Mouse (Mus musculus) adipocyte (in vitro differentiated cells): ENCODE data around the gene Fam3c.

Experiments
- DNase-seq: peaks from one replicate; pipeline ENCODE4 v3.0.0-alpha.2; 2016; ENCODE audit warnings: low spot score

The Fam3c gene

DNA sequence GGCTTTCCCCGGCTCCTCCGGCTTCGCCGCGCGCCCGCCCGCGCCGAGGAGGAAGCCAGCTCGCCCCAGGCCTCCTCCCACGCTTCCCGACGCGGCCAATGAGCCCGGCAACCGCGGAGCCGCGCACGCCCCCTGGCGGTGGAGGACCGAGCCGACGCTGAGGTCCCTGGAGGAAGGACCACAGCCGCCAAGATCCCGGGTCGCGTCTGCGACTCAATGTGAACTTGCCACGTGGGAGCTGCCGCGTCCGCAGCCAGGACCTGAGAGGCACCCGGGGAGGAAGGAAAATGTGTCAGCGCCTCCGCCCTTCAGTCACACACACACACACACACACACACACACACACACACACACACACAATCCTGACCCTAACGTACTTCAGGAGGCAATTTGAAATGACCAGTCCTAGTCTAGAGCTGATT, at the start of gene Fam3c:
Gene Fam3c (minus strand): TSS at position 158 of the 422 bp plus-strand sequence.
- DNase-seq: peak; percentile 94

DNA sequence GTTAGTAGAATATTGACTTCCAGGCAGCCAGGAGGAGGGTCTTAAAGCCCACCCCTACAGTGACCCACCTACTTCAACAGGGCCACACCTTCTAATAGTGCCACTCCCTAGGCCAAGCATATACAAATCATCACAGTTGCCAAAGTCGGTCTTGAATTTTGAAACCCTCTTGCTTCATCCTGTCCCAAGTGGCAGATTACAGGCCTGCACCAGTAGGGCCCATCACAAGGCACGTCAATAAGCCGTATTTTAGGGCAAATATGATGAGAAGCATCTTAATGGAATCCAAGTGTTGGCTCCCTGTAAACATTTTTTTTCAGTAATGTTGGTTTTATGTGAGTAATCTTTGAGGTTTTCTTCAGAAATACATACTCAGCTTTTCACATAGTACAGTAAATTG, 49.0 kb upstream of the Fam3c start:
- peak; percentile 21 for DNase-seq

DNA sequence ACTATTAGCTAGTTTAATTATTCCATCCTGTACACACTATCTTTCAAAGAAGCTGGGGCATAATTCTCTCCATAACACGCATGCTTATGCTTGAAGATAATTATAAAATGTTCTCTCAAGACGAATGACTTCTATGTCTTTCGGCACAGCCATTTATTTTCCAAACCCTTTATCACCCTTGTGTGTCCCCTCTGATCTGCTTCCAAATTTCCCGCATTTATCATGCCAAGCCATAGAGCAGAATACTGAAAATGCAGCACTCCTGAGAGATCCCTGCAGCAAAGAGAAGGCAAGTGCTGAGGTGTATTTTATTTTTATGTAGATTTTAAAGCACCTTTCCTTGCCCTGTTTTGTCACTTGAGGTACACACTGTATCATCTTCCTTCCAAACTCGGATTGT, 47.7 kb upstream of the Fam3c start:
- no peak for DNase-seq

DNA sequence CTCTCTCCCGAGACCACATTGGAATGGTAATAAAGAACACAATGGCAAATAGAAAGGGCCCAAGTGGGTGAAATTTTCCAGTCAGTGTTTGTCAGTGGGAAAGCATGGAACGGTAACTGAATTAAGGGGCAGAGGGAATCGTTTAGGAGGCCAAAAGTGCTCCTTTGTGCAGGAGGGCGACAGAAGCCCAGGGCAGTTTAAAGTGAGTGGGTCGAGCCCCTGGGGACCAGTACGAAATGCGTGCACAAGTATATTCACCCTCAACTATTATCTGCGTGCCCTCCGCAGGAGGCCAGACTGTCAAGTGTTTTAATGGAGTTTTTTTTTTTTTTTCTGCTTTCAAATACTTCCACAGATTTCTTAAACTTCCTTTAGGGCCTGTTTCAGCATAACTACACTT, 47.3 kb upstream of the Fam3c start:
- no peak for DNase-seq

DNA sequence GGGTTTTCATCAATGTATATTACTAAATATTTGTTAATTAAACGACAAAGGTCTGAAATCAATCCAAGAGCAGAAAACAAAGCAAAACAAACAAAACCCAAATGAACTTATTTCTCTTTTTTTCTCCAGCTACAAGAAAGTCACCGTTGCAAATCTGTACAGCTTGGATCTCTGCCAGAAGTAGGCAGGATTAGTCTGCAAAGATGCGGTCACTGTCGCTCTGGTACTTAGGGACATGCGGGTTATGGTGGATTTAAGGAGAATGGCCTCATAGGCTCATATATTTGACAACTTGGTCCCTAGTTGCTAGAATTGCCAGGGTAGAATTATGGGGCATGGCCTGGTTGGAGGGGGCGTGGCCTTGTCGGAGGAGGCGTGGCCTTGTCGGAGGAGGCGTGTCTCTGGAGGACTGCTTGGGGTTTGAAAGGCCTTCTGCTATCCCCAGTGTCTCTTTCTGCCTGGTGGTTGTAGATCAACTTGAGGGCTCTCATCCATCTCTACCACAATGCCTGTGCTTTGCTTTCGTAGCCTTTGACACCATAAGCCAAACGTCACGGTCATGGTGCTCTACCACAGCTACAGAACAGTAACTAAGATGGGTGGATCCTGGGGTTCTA, 46.6 kb upstream of the Fam3c start:
- no peak for DNase-seq

DNA sequence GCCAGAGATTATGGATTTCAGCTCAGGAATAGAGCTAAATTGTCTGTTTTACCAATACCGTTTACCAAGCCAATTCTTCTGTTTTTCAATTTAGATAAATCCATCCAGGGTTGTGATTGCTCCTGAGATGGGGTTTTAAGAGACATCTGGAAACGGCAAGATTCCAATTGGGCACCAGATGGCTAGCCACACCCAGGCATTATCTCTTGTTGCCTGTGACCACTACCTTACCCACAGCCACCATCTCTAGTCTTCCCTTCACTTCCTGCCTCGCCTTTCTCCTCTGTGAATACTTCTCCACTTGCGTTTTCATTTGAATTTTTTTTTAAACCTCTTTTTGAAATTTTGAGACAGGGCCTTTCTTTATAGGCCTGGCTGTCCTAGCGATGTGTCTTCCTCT, 46.0 kb upstream of the Fam3c start:
- no peak for DNase-seq

DNA sequence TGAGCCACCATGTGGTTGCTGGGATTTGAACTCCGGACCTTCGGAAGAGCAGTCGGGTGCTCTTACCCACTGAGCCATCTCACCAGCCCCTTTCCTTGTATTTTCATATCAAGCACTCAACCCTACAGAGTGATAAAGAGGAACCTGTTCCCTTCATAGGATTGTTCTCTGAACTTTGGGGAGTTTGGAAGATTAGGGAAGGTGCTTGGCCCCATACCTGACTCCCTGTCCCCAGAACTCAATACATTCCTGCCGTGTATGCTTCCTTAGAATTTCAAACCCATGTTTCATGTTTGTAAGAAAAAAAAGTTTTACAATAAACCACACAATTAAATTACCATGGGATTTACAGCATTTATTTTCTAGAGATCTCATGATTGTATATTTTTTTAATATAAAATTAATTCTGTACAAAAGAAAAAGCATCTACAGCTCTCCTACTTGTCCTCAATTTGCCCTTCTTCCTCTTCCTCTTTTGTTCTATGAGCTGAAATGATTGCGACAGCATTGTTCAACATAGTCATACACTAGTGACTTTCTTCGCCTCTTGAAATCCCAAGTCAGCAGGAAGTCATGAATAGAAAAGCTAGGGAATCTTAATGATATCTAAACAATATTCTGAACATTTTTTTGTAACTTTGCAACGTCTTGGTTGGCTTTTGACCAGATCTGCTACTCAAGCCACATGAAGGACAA, 42.2 kb upstream of the Fam3c start:
- DNase-seq: no peak

DNA sequence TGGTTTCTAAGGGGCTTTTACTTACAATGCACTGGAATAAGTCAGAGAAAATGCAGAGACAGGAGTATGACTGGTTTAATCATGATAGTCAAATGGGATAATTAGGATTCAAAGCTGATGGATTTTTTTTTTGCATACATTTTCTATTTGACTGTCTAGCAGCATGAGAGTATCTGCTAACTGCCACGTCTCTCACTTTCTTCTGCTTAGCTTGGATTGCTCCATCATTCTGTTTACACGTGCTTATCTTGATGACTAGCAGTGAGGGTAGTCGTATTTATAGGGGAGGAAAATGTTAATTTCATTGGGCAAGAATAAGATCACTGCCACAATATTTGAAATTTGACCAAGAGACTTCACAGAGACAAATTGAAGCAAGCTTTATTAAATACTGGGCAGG, 39.2 kb upstream of the Fam3c start:
- no peak for DNase-seq

DNA sequence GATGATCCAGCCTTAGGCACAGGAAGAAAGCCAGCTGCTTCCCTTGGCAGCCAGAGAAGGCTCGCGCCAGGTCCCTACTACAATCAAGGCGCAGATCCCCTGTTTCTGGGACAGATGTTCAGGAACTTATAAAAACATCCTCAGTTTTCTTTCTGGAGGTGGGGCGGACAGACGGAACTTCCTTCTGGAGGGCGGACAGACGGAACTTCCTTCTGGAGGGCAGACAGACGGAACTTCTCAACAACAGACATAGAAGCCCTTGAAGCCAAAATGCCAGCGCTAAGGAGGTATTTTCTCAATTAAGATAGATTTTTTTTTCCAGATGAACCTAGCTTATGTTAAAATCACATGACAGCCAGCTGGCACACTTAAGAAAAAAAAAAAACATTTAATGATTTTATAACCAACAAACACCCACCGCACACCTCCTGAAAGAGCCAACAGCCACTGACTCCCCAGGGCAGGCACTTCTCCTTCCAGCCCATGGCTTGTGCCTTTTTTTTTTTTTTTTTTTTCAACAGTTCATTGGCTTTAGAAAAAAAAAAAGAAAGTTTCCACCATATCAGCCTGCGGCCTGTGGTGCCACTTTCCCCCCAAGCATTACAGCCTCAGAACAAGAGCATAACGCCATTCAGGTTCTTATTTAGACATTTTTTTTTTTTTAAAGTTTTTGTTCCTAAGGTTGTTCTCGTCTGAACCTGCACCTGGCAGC, 34.8 kb upstream of the Fam3c start:
- DNase-seq: no peak

DNA sequence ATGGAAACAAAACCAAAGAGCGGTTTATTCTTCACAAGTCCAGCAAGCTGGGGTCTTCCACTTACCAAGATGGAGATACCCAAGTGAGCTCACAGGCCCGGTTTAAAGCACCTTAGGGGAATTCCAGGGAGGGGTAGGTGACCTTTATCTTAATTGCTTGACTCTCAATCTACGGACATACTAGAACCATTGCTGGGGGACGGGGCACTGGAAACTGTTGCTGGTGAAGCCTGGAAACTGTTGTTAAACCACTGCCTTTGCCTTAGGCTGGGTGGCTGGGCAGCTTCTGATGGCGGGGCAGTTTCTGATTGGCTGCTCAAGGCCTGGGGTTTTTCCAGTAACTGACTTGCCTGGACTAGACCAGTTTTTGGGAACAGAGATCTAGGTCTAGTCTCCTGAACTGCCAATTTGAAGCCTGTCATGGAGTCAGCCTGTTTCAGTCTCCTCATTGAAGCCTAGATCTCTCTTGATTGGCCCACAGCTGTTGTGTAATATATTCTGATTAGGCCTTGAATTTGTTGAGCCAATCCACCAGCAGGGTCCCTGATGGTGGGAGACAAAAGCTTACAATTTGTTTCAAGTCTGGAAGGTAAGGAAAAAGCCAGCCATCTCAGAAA, 29.3 kb upstream of the Fam3c start:
- no peak for DNase-seq

DNA sequence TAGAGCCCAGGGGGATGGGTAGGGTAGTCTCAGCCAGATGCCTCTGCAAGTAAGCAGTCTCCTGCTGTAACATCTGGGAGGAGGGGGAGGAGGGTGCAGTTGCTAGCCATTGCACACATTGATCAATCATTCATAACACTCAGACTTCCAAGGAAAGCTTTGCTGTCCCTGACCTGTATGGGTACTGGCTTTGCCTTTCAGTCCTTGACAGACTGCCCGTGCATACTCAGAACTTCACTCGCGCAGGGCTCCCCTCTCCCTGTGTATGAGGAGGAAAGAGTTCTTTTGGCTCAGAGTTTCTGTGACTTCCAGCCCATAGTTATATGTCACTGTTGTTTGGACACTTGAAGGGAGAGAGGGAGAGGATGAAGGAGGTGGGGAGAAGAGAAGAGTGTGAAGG, 24.2 kb upstream of the Fam3c start:
- DNase-seq: no peak

DNA sequence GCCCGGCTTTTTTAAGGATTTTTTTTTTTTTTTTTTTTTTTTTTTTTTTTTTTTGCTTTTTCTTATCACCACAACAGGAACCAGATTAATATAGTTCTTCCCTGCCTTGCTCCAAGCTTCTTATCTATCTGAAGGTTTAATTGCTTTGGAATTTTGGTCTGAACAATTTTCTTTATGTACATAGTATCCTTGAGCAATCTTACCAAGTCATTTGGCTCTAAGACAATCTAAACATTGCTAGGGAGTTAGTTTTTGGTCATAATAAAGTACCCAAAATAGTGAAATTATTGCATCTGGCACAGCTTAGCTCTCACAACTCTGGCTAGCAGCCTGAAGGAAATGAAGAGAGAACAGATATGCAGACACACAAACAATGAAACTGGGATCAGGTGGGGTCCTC, 23.8 kb upstream of the Fam3c start:
- DNase-seq: peak; percentile 47

DNA sequence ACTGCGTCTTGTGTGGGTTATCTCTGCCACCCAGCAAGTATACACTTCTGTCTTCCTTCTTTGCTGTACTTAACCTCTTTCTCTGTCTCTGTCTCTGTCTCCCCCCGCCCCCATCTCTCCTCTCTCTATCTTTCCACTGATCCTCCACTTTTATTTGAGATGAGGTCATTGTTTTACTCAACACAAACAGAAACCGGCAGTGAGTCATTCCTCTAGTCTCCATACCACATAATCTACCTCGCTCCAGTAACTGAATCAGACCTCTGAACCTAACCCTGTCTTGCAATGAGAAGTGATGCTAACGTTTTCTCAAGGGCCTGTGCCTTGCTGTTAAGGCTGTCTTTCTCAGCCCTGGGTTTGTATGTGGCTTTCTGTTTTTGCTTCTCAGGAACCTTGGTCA, 22.4 kb upstream of the Fam3c start:
- DNase-seq: no peak

DNA sequence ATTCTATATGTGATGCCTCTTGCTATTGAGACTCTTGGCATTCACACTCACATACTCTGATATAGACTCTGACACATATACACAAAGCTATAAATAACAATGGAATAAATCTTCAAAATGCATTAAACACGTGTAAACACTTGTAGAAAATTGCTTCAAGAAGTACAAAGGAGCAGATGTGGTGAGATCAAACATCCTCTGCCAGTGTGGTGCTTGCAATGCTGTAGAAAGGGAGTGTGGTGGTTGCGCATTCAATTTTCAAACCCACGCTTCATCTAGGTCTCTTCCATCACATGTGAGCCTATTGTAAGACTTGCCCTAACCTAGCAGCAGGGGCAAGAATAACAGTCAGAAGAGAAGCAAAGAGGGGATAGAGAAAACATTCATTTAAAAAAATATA, 18.7 kb upstream of the Fam3c start:
- DNase-seq: no peak

DNA sequence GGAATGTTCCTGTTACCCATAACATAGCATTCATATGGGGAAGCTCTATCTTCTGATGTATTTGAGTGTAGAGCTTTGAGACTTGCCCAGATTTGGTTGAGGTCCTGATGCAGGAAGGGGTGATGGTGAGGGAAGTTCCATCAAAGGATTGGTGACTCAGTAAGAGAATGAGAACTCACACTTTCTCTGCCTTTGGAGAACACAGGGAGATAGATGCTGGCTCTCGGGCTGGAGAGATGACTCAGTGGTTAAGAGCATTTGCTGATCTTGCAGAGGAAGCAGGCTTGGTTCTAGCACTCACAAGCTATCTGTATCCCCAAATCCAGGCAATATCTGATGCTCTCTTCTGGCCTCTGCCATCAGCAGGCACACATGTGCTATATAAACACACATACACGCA, 17.4 kb upstream of the Fam3c start:
- no peak for DNase-seq

DNA sequence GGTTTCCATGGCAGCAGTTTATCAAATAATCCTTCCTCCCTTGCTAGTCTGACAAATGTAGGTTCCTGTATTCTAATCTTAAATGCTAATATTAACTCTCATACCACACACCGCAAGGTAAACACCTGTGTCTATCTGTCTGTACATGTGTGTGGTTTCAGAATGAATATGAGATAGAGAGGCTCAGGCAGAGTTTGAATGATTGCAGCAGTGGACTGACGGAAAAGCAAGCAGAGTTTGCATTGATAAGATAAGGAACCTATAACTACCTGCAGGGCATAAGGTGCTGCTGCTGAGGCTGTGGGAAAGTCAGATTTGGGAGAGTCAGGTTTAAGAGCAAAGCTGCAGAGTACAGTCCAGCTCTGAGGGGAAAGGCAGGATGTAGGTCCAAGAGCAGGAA, 10.9 kb upstream of the Fam3c start:
- no peak for DNase-seq

DNA sequence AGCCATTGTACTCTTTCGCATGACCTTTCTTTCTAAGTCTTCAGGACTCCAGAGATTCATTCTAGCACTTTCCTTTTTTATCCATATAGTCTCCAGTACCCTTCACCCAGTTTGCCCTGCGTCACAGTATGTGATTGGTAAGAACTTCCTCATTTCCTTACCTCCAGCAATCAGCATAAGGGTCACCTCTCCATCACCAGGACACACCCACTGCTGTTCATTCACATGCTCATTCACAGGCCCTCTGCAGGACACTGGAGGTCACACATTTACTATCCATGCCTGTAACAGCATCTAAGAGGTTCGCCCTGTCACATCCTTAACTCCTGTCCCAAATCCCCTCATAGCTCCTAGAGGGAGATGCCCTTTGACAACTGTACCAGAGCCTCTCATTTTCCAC, 7.5 kb upstream of the Fam3c start:
- no peak for DNase-seq

DNA sequence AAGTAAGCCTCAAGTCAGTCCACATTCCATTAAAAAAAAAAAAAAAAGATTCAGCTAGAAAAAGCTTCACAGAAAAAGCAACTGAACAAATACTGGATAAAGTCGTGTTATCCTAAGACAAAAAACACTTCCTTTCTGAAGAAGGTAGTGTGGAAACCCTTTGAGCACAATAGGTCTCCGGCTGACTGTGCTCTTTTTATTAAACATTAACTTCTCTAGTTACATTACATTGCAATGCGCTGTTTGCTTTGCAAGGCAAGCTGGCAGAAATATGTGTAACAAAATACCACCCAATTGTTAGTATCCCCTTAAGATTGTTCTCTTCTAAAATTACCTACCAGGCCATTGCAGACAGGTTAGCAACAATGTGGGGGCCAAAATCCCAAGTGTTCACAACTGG, 5.9 kb upstream of the Fam3c start:
- DNase-seq: no peak

DNA sequence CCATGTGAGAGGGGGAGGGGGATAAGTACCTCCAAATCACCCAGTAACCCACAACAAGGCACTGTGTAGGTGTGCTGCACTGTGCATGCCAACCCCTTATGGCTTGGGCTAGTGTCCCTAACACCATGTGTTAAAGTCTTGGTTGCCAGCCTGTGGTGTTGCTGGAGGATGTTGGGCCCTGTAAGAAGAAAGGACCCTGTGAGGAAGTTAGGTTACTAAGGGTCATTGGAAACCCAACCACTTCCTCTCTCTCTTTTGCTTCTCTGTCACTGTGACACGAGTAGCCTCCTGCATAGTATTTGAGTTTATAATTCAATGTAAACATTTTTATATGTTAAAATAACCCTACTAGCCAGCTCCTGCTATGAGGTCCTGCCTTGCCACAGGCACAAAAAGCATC, 3.0 kb upstream of the Fam3c start:
- no peak for DNase-seq

DNA sequence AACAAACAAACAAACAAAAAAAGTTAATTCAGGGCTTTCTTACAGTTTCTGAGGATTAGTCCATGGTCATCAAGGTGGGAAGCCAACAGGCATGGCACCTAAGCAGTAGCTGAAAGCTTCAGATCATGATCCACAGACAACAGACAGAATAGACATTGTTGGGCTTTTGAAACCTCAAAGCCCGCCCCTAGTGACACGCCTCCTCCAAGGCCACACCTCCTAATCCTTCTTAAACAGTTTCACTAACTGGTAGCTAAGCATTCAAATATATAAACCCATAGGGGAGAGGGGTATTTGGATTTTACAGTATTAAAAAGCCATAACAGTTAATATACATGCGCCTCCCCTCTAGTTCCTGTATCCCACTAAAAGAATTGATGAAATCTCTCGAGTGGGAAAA, 1.3 kb upstream of the Fam3c start:
- no peak for DNase-seq

DNA sequence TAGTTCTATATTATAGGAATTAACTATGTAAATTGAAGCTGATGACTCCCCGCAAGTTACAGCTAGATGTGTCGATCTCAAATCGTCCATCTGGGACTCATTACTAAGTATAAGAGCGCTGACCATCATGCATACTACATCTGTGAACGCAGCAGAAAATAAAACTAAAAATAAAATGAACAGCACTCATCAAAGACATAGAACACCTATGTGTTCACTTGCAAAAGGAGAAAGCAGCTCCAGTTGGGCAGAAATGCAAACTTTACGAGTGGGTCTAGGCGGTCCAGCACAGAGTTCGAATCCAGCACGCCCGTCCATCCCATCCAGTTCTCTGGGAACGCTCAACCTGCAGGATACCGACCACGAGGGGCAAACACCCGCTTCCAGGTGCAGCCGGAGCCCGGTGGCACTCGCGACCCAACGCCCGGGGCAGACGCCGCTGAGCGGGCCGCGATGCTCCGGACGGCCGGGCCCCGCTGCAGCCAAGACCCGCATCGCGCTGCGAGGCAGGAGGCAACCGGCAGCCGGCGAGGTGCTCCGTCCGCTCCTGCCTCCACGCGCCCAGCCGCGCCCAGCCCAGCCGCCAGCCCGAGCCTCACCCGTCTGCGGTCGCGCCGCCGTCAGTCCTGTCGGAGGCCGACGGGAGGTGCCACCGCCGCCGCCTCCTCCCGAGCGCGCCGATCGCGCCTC, 502 bp downstream of the Fam3c start:
- no peak for DNase-seq

DNA sequence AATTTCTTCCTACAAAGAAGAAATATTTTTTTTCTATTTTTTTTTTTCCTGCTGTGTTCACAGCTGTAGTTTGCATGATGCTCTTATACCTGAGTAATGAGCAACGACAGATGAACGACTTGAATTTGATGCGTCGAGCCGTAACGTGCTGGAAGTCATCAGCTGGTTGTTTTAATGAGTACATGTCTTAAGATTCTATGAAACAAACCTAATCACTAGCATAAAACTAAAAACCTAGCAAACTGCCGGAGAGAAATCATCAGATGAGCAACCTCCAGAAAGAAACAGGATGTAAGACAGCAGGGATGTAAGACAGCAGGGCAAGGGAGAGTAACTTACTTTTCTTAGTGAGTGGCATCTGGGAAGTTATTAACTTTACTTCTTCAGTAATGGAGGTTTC, 1.4 kb downstream of the Fam3c start:
- DNase-seq: no peak

DNA sequence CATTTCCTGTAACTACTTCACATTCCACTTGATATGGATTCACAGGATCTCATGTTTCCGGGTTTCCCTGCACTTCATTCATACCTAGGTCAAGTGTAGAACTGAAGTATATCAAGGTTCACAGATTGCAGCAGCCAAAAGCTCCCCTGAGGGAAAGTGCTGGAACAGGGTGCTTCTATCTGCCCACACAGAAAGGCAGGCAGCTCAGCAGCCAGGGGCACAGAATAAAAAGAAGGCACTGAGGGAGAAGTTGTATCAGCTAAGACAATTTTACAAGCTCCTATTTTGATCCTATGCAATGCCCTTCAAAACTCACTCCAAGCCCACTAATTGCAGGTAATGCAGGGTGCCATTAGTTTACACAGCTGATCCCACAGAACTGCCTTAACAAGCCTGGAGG, 2.0 kb downstream of the Fam3c start:
- peak; percentile 21 for DNase-seq
